28 mouse cellular contexts compared by ENCODE assay signal in genomic region chr1:181466040-181466439, GRCm38 (mm10). TPM values are rescaled to one million over a fixed set of nuclear protein-coding genes. Genes with fewer than 3 reads are reported as not detected.
DNase-seq lines count a peak whose midpoint lies in the region; ATAC-seq and TF ChIP-seq lines count a peak whose summit lies in the region.
"Had no signal": no experiment of that assay in that cellular context is flagged by ENCODE, and none has a peak within 500 bp of the region (broad histone marks: within the 10 kb centered on the region; RNA-seq: fewer than 3 reads in every experiment).

No protein-coding gene starts in this region.

- H3K27ac ChIP-seq in forebrain, embryonic 16.5 days (ENCODE audit: low read length): no peak overlapping the region
- H3K27ac ChIP-seq in forebrain, embryonic 12.5 days: no peak overlapping the region
- peak overlapping the region; percentile 79 for H3K27ac ChIP-seq in heart, embryonic 16.5 days (ENCODE audit: low read length)
- no peak overlapping the region for H3K27ac ChIP-seq in lung, embryonic 14.5 days (ENCODE audit: low read depth)
- H3K27ac ChIP-seq: gastrocnemius, adult 2 months; hindbrain, postnatal 0 days; intestine, embryonic 15.5 days had no signal

- no peak overlapping the region for H3K4me3 ChIP-seq in forebrain, embryonic 16.5 days (replicated peaks; ENCODE audit: low read length)
- H3K4me3 ChIP-seq in forebrain, embryonic 12.5 days (replicated peaks): no peak overlapping the region
- H3K4me3 ChIP-seq in heart, embryonic 16.5 days (ENCODE audit: low read length): no peak overlapping the region
- no peak overlapping the region for H3K4me3 ChIP-seq in lung, embryonic 14.5 days (ENCODE audit: low read depth, low read length)
- H3K4me3 ChIP-seq in lung, adult 2 months (replicated peaks; ENCODE audit: extremely low read depth, low read depth, low read length): no peak overlapping the region
- H3K4me3 ChIP-seq: erythroblast, embryonic 14.5 days; gastrocnemius, adult 2 months; intestine, embryonic 15.5 days had no signal

- H3K9ac ChIP-seq in forebrain, embryonic 16.5 days (replicated peaks; ENCODE audit: low read depth, low read length): no peak overlapping the region
- no peak overlapping the region for H3K9ac ChIP-seq in forebrain, embryonic 12.5 days
- H3K9ac ChIP-seq in heart, embryonic 16.5 days (ENCODE audit: low read length): no peak overlapping the region
- no peak overlapping the region for H3K9ac ChIP-seq in lung, embryonic 14.5 days
- H3K9ac ChIP-seq: intestine, embryonic 15.5 days had no signal

- DNase-seq in heart, adult 8-10 months (ENCODE audit: low spot score): no peak
- no peak for DNase-seq in lung, embryonic 14.5 days
- DNase-seq in lung, adult 2 months: no peak
- DNase-seq in brain, embryonic 14.5 days (ENCODE audit: low read depth): peak; percentile 55
- DNase-seq: adrenal gland, postnatal 14 days; cerebellum, adult 18-20 months; gastrocnemius, adult 2 months; gastrocnemius, postnatal 36 days; kidney, adult 9 months; kidney, postnatal 10 days; spleen, adult 18-20 months; thymus, adult 2 months; thymus, postnatal 36 days had no signal

- no peaks in the 10 kb centered on the region for H3K27me3 ChIP-seq in forebrain, embryonic 16.5 days (replicated peaks; ENCODE audit: control insufficient read depth, insufficient read depth, low read length)
- H3K27me3 ChIP-seq in forebrain, embryonic 12.5 days: no peaks in the 10 kb centered on the region
- H3K27me3 ChIP-seq in heart, embryonic 16.5 days (ENCODE audit: control insufficient read depth, insufficient read depth, low read length): no peaks in the 10 kb centered on the region
- H3K27me3 ChIP-seq in lung, embryonic 14.5 days (ENCODE audit: insufficient read depth, low read length): no peaks in the 10 kb centered on the region
- H3K27me3 ChIP-seq: intestine, embryonic 15.5 days had no signal

- no peaks in the 10 kb centered on the region for H3K36me3 ChIP-seq in forebrain, embryonic 16.5 days (ENCODE audit: control insufficient read depth, insufficient read depth)
- H3K36me3 ChIP-seq in forebrain, embryonic 12.5 days (replicated peaks): no peaks in the 10 kb centered on the region
- H3K36me3 ChIP-seq in heart, embryonic 16.5 days (ENCODE audit: control insufficient read depth, insufficient read depth): no peaks in the 10 kb centered on the region
- H3K36me3 ChIP-seq in lung, embryonic 14.5 days (ENCODE audit: insufficient read depth): no peaks in the 10 kb centered on the region
- H3K36me3 ChIP-seq: intestine, embryonic 15.5 days had no signal

- 73% methylated on average over 6 of the region's 6 CpGs for WGBS in forebrain, embryonic 16.5 days
- WGBS in forebrain, embryonic 12.5 days: 92% methylated on average over 6 of the region's 6 CpGs
- 90% methylated on average over 6 of the region's 6 CpGs for WGBS in heart, embryonic 16.5 days
- WGBS in lung, embryonic 14.5 days: 90% methylated on average over 6 of the region's 6 CpGs
- WGBS in lung, adult 2 months: 87% methylated on average over 6 of the region's 6 CpGs

- ATAC-seq in forebrain, embryonic 16.5 days: 0 out of 2 replicates have a peak, but pooled peaks have one; percentile 25
- no peak for ATAC-seq in forebrain, embryonic 12.5 days (ENCODE audit: low FRiP score)
- no peak for ATAC-seq in heart, embryonic 16.5 days (replicated peaks; ENCODE audit: extremely low read depth, insufficient read depth, low FRiP score)
- ATAC-seq in lung, embryonic 14.5 days (ENCODE audit: insufficient read depth): peak; percentile 5; the same call in 1 of the 2 replicates
- ATAC-seq: CD4-positive, CD25-positive, alpha-beta regulatory T cell, adult 4 months; midbrain, embryonic 16.5 days had no signal

- H3K4me1 ChIP-seq in forebrain, embryonic 16.5 days (replicated peaks; ENCODE audit: control insufficient read depth, insufficient read depth, low read length): peaks cover 6% of the 10 kb centered on the region
- H3K4me1 ChIP-seq in forebrain, embryonic 12.5 days: no peaks in the 10 kb centered on the region
- H3K4me1 ChIP-seq in heart, embryonic 16.5 days (ENCODE audit: control insufficient read depth, insufficient read depth, low read length): peaks cover 16% of the 10 kb centered on the region
- peaks cover 7% of the 10 kb centered on the region; the same call in 1 of the 2 replicates for H3K4me1 ChIP-seq in lung, embryonic 14.5 days (ENCODE audit: insufficient read depth)
- no peaks in the 10 kb centered on the region for H3K4me1 ChIP-seq in lung, adult 2 months (ENCODE audit: control insufficient read depth, insufficient read depth, low read length)

- H3K4me2 ChIP-seq in forebrain, embryonic 16.5 days (ENCODE audit: low read length): no peak overlapping the region
- no peak overlapping the region for H3K4me2 ChIP-seq in forebrain, embryonic 12.5 days
- H3K4me2 ChIP-seq in heart, embryonic 16.5 days (ENCODE audit: low read depth, low read length): no peak overlapping the region
- no peak overlapping the region for H3K4me2 ChIP-seq in lung, embryonic 14.5 days
- H3K4me2 ChIP-seq: intestine, embryonic 15.5 days had no signal

- TF ChIP-seq POLR2A in lung, adult 2 months (IDR thresholded peaks at IDR 0.05; ENCODE audit: borderline replicate concordance, extremely low read depth, low read depth, low read length): no peak
- no peak for TF ChIP-seq POLR2A in brain, embryonic 14.5 days (IDR thresholded peaks at IDR 0.05; ENCODE audit: borderline replicate concordance, extremely low read depth, insufficient read depth, insufficient read length, poor library complexity, severe bottlenecking)

- H3K9me3 ChIP-seq in forebrain, embryonic 16.5 days (ENCODE audit: control insufficient read depth, low read length): 0 out of 2 replicates have a peak, but pooled peaks cover 5% of the 10 kb centered on the region
- peaks cover 5% of the 10 kb centered on the region for H3K9me3 ChIP-seq in forebrain, embryonic 12.5 days
- H3K9me3 ChIP-seq in heart, embryonic 16.5 days (replicated peaks; ENCODE audit: control insufficient read depth, low read length): no peaks in the 10 kb centered on the region; the same call in 1 of the 2 replicates
- no peaks in the 10 kb centered on the region; the same call in 1 of the 2 replicates for H3K9me3 ChIP-seq in lung, embryonic 14.5 days (ENCODE audit: low read depth, low read length)
- H3K9me3 ChIP-seq: intestine, embryonic 15.5 days had no signal

- TF ChIP-seq CTCF in lung, embryonic 14.5 days (IDR thresholded peaks at IDR 0.05; ENCODE audit: low read depth): no peak
- no peak for TF ChIP-seq CTCF in lung, adult 2 months (IDR thresholded peaks at IDR 0.05; ENCODE audit: insufficient read depth, low read length)
- no peak for TF ChIP-seq CTCF in brain, embryonic 14.5 days (IDR thresholded peaks at IDR 0.05; ENCODE audit: borderline replicate concordance, extremely low read depth, insufficient read depth, insufficient read length)

RNA-seq across cellular contexts. Expression of gene Ccdc121, which starts 45.2 kb away (rescaled TPM):
- 0.31 TPM in 1 of 2 replicates, not detected in the other for polyA plus RNA-seq in forebrain, embryonic 16.5 days (2015; fragmentation: Nextera tagmentation; extraction: Ambion mirVana)
- polyA plus RNA-seq in forebrain, embryonic 12.5 days (2016; fragmentation: Nextera tagmentation; extraction: Ambion mirVana): not detected in 2 replicates
- polyA plus RNA-seq in heart, embryonic 16.5 days (2015; fragmentation: Nextera tagmentation; extraction: Ambion mirVana): 0.16 and 0.25 TPM in 2 replicates
- total RNA-seq in heart, adult 8-10 months (2022): not detected
- polyA plus RNA-seq in lung, embryonic 14.5 days (2014; fragmentation: Nextera tagmentation; extraction: Ambion mirVana): 0.20 and 0.60 TPM in 2 replicates
- 0.79 and 1.2 TPM in 2 replicates for polyA plus RNA-seq in lung, adult 2 months (2012; rRNA removed)
- 0.04 and 0.09 TPM in 2 replicates for polyA plus RNA-seq in brain, embryonic 14.5 days (2012; rRNA removed)
- total RNA-seq: adrenal gland, postnatal 14 days; common myeloid progenitor, adult 5-6 weeks; gastrocnemius, adult 2 months; gastrocnemius, postnatal 36 days; heart, adult 18-20 months had no signal
- polyA plus RNA-seq: CD4-positive, CD25-positive, alpha-beta regulatory T cell, adult 4 months; erythroblast, embryonic 14.5 days; hindbrain, embryonic 11.5 days; intestine, embryonic 15.5 days; large intestine, adult 2 months; liver, embryonic 11.5 days; liver, embryonic 16.5 days; neural tube, embryonic 11.5 days; thymus, adult 2 months had no signal

Comparison
In these comparisons a context has a peak if more than half of its experiments do, and no peak if none do; other contexts are left out.
1. ATAC-seq: peak in forebrain, embryonic 16.5 days (single experiment) and lung, embryonic 14.5 days (single experiment); none in forebrain, embryonic 12.5 days (single experiment) and heart, embryonic 16.5 days (single experiment).